Mouse (Mus musculus): ENCODE measurements around the gene Ndufs1. TPM values are rescaled to one million over a fixed set of nuclear protein-coding genes. Genes with fewer than 3 reads are reported as not detected.
"Not testable (repeated sequence)": the region's sequence is repeated elsewhere in the genome, so short reads cannot be mapped to it uniquely, and the experiment has no call there.

Gene Ndufs1
- polyA plus RNA-seq, 1 experiment from 2014 or later = 155 TPM

DNA sequence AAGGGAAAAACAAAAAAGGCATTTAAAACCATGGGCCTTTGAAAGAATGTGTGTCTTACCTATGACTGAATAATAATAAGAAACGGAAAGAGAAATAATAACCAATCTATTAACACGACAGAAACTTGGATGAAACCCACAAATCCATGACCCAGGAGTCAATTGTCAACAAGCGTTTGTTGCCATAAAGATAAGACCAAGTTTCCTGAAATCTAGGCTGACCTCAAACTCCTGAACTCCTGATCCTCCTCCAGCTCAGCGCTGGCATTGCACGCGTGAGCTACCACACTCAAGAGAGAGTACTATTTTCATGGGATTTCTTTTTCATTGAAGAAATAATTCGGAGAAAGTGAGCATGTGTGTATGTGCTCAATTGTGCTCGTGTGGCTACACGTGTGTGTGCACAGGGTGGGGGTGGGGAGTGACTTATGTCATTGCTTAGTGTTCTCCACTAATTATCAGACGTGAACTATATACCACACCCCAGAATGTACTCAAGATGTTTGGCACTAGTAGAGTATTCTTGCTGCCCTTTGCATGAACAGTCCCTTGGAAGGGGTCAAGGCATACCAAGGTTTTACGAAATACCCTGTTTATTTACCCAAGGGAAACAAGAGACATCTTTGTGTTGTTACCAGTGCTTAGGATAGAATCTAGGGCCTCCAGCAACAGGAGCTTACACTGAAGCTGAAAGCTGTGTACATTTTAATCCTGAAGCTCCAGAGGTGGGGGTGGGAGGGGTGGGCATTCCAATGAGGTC, 15.9 kb upstream of the Ndufs1 start:
- ATAC-seq (ENCODE audit: low read depth) = no peak
- Histone ChIP-seq H3K4me3 (ENCODE audit: low read depth, low read length) (no peak overlapping the region), H3K27ac (ENCODE audit: low read depth, low read length) (no peak overlapping the region), H3K9ac (replicated peaks; ENCODE audit: low read depth, low read length) (no peak overlapping the region), H3K9me3 (ENCODE audit: control insufficient read depth, low read length) (no peaks in the 10 kb centered on the region), H3K4me1 (ENCODE audit: control insufficient read depth, insufficient read depth, low read length) (no peaks in the 10 kb centered on the region), H3K27me3 (ENCODE audit: control insufficient read depth, insufficient read depth, low read length) (no peaks in the 10 kb centered on the region), H3K4me2 (ENCODE audit: low read depth, low read length) (no peak overlapping the region), H3K36me3 (ENCODE audit: control insufficient read depth, insufficient read depth, low read length) (no peaks in the 10 kb centered on the region)
- WGBS = 93% methylated on average over 11 of the region's 11 CpGs

DNA sequence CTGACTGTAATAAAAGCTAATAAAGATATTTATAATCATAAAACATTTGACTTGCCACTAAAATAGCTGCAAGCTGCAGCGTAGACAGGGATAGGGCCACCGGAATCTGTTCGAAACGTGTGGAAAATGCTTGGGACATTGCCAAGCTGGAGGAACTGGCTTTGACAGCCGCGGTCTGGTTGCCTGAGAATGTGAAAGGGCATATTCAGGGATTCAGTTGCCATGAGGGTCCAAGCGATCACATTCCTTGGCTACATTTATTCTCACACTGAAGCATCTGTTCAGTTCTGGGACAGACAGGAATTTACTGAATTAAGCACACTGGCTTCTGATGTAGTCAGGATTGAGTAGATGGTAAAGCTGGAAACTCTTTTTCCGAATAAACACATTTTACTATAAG, 14.2 kb upstream of the Ndufs1 start:
- H3K4me2 ChIP-seq (ENCODE audit: low read depth, low read length) = no peak overlapping the region
- WGBS = 62% methylated on average over 8 of the region's 8 CpGs
- H3K27me3 ChIP-seq (ENCODE audit: control insufficient read depth, insufficient read depth, low read length) = no peaks in the 10 kb centered on the region
- H3K4me1 ChIP-seq (ENCODE audit: control insufficient read depth, insufficient read depth, low read length) = no peaks in the 10 kb centered on the region
- H3K9ac ChIP-seq (replicated peaks; ENCODE audit: low read depth, low read length) = no peak overlapping the region
- no peak for ATAC-seq (ENCODE audit: low read depth)
- no peak overlapping the region for H3K4me3 ChIP-seq (ENCODE audit: low read depth, low read length)
- no peak overlapping the region for H3K27ac ChIP-seq (ENCODE audit: low read depth, low read length)
- no peaks in the 10 kb centered on the region for H3K9me3 ChIP-seq (ENCODE audit: control insufficient read depth, low read length)
- H3K36me3 ChIP-seq (ENCODE audit: control insufficient read depth, insufficient read depth, low read length) = no peaks in the 10 kb centered on the region

DNA sequence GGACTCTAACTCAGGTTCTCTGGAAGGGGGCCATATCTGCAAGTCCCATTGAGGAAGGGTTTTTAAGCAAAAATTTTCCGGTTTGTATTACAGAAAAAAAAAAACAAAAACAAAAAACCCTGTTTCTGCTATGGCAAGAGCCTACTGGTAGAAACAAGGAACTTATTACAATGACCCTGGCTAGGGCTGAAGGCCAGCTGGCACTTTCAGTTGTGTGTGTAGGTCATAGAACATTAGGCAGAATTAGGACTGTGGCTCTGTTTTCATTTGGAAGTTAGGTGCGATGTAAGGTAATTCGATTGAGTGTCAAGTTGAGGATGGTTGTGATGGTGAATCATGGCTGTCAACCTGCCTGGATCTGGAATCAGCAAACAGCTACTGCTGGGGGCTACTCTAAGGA, 11.9 kb upstream of the Ndufs1 start:
- WGBS = 95% methylated on average over 3 of the region's 3 CpGs
- H3K9me3 ChIP-seq (ENCODE audit: control insufficient read depth, low read length) = no peaks in the 10 kb centered on the region

DNA sequence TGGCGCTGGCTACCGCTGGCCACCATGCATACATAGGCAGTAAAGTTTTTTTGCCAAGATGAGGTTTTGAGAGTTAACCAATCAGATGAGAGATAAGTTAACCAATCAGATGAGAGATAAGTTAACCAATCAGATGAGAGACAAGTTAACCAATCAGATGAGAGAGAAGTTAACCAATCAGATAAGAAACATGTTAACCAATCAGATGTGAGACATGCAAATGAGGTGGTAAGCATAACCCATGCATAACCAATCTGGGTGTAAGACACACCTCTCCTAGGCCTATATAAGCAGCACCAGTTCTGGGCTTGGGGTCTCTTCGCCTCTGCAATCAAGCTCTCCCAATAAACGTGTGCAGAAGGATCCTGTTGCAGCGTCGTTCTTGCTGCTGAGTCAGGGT, 8.8 kb upstream of the Ndufs1 start:
- not testable (repeated sequence) for H3K27me3 ChIP-seq (ENCODE audit: control insufficient read depth, insufficient read depth, low read length); H3K36me3 ChIP-seq (ENCODE audit: control insufficient read depth, insufficient read depth, low read length); H3K9ac ChIP-seq (replicated peaks; ENCODE audit: low read depth, low read length); H3K4me3 ChIP-seq (ENCODE audit: low read depth, low read length); H3K4me1 ChIP-seq (ENCODE audit: control insufficient read depth, insufficient read depth, low read length); H3K9me3 ChIP-seq (ENCODE audit: control insufficient read depth, low read length); ATAC-seq (ENCODE audit: low read depth); H3K4me2 ChIP-seq (ENCODE audit: low read depth, low read length); H3K27ac ChIP-seq (ENCODE audit: low read depth, low read length)
- 97% methylated on average over 6 of the region's 6 CpGs for WGBS

More for the DNA sequence above, 11.9 kb upstream of the Ndufs1 start:
- Histone ChIP-seq H3K27ac (ENCODE audit: low read depth, low read length) (no peak overlapping the region), H3K9ac (replicated peaks; ENCODE audit: low read depth, low read length) (no peak overlapping the region), H3K4me2 (ENCODE audit: low read depth, low read length) (no peak overlapping the region), H3K36me3 (ENCODE audit: control insufficient read depth, insufficient read depth, low read length) (no peaks in the 10 kb centered on the region), H3K27me3 (ENCODE audit: control insufficient read depth, insufficient read depth, low read length) (no peaks in the 10 kb centered on the region), H3K4me3 (ENCODE audit: low read depth, low read length) (no peak overlapping the region), H3K4me1 (ENCODE audit: control insufficient read depth, insufficient read depth, low read length) (no peaks in the 10 kb centered on the region)
- no peak for ATAC-seq (ENCODE audit: low read depth)

DNA sequence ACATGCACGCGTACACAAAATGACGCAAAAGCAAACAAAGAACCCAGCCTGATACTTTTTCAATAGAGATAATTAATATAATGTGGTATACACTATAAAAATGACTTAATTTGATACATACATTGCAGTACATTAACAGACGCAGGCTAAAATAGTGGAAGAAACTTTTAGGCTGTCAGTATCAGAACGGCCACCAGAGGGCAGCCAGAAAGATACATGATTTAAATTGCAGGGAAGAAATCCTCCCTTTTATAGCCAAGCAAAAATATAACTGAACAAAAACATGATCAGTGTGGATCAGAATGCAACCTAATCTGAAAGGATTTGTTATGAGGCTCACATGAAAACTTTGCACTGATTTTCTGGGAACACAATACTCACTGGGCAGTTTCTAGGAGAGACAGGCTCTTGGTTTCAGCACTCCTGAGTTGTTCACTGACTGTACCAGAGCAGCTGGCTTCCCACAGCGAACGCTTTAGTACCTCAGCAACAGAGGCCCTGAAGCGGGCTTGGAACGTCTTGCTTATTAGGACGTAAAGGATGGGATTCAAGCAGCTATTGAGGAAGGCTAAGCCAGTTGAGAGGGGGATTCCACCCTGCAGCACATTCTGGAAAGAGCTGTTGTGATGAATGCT, 6.1 kb upstream of the Ndufs1 start:
- no peaks in the 10 kb centered on the region for H3K27me3 ChIP-seq (ENCODE audit: control insufficient read depth, insufficient read depth, low read length)
- no peak overlapping the region for H3K4me2 ChIP-seq (ENCODE audit: low read depth, low read length)
- no peaks in the 10 kb centered on the region for H3K9me3 ChIP-seq (ENCODE audit: control insufficient read depth, low read length)
- H3K27ac ChIP-seq (ENCODE audit: low read depth, low read length) = no peak overlapping the region
- H3K9ac ChIP-seq (replicated peaks; ENCODE audit: low read depth, low read length) = no peak overlapping the region
- WGBS = 64% methylated on average over 10 of the region's 10 CpGs
- H3K4me3 ChIP-seq (ENCODE audit: low read depth, low read length) = no peak overlapping the region
- H3K4me1 ChIP-seq (ENCODE audit: control insufficient read depth, insufficient read depth, low read length) = peaks cover 5% of the 10 kb centered on the region
- ATAC-seq (ENCODE audit: low read depth) = no peak
- peaks cover 10% of the 10 kb centered on the region; the same call in 1 of the 2 replicates for H3K36me3 ChIP-seq (ENCODE audit: control insufficient read depth, insufficient read depth, low read length)

DNA sequence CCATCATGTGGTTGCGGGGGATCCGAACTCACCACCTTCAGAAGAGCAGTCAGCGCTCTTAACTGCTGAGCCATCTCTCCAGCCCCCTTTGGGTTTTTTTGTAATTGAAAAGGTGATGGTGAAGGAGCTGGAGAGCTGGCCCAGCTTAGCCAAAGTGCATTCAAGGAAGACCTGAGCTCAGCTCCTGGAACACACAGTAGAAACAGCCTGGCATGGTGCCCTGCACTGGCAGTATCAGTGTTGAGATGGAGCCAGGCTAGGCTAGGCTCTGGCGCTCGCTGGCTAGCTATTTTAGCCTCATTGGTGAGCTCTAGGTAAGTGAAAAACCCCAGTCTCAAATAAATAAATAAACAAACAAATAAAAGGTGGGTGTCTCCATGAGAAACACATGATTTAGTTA, 5.6 kb upstream of the Ndufs1 start:
- H3K4me2 ChIP-seq (ENCODE audit: low read depth, low read length) = no peak overlapping the region
- peaks cover 10% of the 10 kb centered on the region; the same call in 1 of the 2 replicates for H3K36me3 ChIP-seq (ENCODE audit: control insufficient read depth, insufficient read depth, low read length)
- no peaks in the 10 kb centered on the region; the same call in 1 of the 2 replicates for H3K27me3 ChIP-seq (ENCODE audit: control insufficient read depth, insufficient read depth, low read length)
- no peak overlapping the region for H3K9ac ChIP-seq (replicated peaks; ENCODE audit: low read depth, low read length)
- no peak overlapping the region for H3K4me3 ChIP-seq (ENCODE audit: low read depth, low read length)
- 81% methylated on average over 5 of the region's 5 CpGs for WGBS
- peaks cover 8% of the 10 kb centered on the region for H3K4me1 ChIP-seq (ENCODE audit: control insufficient read depth, insufficient read depth, low read length)
- H3K27ac ChIP-seq (ENCODE audit: low read depth, low read length) = no peak overlapping the region
- H3K9me3 ChIP-seq (ENCODE audit: control insufficient read depth, low read length) = no peaks in the 10 kb centered on the region
- ATAC-seq (ENCODE audit: low read depth) = no peak

DNA sequence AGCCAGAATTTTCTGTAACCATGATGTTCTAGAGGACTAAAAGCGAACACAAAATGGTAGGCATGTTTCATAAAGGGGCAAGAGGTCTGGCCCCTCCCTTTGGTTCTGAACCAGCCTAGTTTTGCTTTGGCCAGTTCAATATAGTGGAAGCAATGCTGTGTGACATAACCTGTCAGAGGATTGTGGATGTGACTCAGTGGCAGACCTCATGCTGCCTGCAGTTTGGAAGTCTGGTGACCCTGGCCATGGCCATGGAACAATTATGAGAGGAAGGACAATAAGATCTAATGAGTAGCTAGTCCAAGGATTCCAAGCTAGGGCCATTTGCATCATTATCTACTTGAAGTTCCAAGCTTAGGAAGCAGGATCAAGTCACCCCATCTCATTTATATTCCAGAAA, 4.8 kb upstream of the Ndufs1 start:
- Histone ChIP-seq H3K4me1 (ENCODE audit: control insufficient read depth, insufficient read depth, low read length) (peaks cover 8% of the 10 kb centered on the region), H3K9me3 (ENCODE audit: control insufficient read depth, low read length) (no peaks in the 10 kb centered on the region), H3K36me3 (ENCODE audit: control insufficient read depth, insufficient read depth, low read length) (peaks cover 10% of the 10 kb centered on the region; the same call in 1 of the 2 replicates), H3K9ac (replicated peaks; ENCODE audit: low read depth, low read length) (no peak overlapping the region), H3K4me3 (ENCODE audit: low read depth, low read length) (no peak overlapping the region), H3K27ac (ENCODE audit: low read depth, low read length) (peak overlapping the region; percentile 48; the same call in 1 of the 2 replicates), H3K27me3 (ENCODE audit: control insufficient read depth, insufficient read depth, low read length) (no peaks in the 10 kb centered on the region; the same call in 1 of the 2 replicates), H3K4me2 (ENCODE audit: low read depth, low read length) (no peak overlapping the region)
- 97% methylated on average over 1 of the region's 1 CpGs for WGBS
- no peak for ATAC-seq (ENCODE audit: low read depth)

DNA sequence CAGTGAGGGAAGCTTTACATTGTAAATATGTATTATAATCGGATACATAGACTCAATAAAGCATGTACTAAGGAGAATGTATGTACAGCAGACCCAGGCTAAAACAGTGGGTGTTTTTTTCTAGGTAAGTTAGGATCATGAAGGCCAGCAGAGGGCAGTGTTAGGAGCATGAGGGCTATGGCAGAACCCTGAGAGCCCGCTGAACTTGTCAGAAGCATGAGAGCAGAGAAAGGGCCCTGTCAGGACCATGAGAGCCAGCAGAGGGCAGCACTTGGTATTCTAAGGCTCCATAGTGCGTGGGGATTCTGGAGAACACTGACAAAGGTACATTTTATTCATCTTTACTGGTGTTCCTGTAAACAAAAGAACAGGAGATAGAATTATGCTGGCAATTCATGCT, 4.4 kb upstream of the Ndufs1 start:
- ATAC-seq (ENCODE audit: low read depth) = peak; percentile 84
- Histone ChIP-seq H3K9ac (replicated peaks; ENCODE audit: low read depth, low read length) (no peak overlapping the region), H3K36me3 (ENCODE audit: control insufficient read depth, insufficient read depth, low read length) (peaks cover 10% of the 10 kb centered on the region; the same call in 1 of the 2 replicates), H3K27me3 (ENCODE audit: control insufficient read depth, insufficient read depth, low read length) (no peaks in the 10 kb centered on the region; the same call in 1 of the 2 replicates), H3K4me1 (ENCODE audit: control insufficient read depth, insufficient read depth, low read length) (peaks cover 8% of the 10 kb centered on the region), H3K9me3 (ENCODE audit: control insufficient read depth, low read length) (no peaks in the 10 kb centered on the region), H3K27ac (ENCODE audit: low read depth, low read length) (peak overlapping the region; percentile 48; the same call in 1 of the 2 replicates), H3K4me3 (ENCODE audit: low read depth, low read length) (no peak overlapping the region), H3K4me2 (ENCODE audit: low read depth, low read length) (no peak overlapping the region)
- WGBS = 3% methylated on average over 3 of the region's 3 CpGs

DNA sequence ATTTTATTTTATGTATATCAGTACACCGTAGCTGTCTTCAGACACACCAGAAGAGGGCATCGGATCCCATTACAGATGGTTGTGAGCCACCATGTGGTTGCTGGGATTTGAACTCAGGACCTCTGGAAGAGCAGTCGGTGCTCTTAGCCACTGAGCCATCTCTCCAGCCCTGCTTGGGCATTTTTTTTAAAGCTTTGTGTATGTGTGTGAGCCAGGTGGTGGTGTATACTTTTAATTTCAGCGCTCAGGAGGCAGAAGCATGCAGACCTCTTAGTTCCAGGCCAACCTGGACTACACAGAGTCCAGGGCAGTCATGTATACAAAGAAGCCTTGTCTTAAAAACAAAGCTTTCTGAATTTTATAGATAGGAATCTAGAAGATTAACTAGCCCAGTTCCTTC, 3.9 kb upstream of the Ndufs1 start:
- H3K4me1 ChIP-seq (ENCODE audit: control insufficient read depth, insufficient read depth, low read length) = peaks cover 11% of the 10 kb centered on the region
- not testable (repeated sequence) for H3K27me3 ChIP-seq (ENCODE audit: control insufficient read depth, insufficient read depth, low read length); H3K36me3 ChIP-seq (ENCODE audit: control insufficient read depth, insufficient read depth, low read length); H3K9me3 ChIP-seq (ENCODE audit: control insufficient read depth, low read length); H3K27ac ChIP-seq (ENCODE audit: low read depth, low read length); H3K9ac ChIP-seq (replicated peaks; ENCODE audit: low read depth, low read length); H3K4me3 ChIP-seq (ENCODE audit: low read depth, low read length); H3K4me2 ChIP-seq (ENCODE audit: low read depth, low read length); ATAC-seq (ENCODE audit: low read depth)
- WGBS = 67% methylated on average over 4 of the region's 4 CpGs
